Mouse (Mus musculus) cerebellum, postnatal 4 days (tissue): ENCODE measurements around the gene Cnr2.

Experiments used
- DNase-seq, 2 experiments: peaks; one replicate each; pipeline ENCODE4 v3.0.0; 2022; ENCODE audit warnings: low spot score in 2 of 2, mixed read lengths in 1 of 2

Cnr2 gene

GRCm38 (mm10) chr4:135902606-135903242 is 7.5 kb downstream of the Cnr2 start:
- no peak for DNase-seq

- DNase-seq = no peak
Measured at GRCm38 (mm10) chr4:135904810-135905209, 9.6 kb downstream of the Cnr2 start.

- no peak for DNase-seq
Measured at GRCm38 (mm10) chr4:135906633-135907032, 11.4 kb downstream of the Cnr2 start.

GRCm38 (mm10) chr4:135909326-135910066 is 14.3 kb downstream of the Cnr2 start:
- no peak for DNase-seq

GRCm38 (mm10) chr4:135911531-135911930 is 16.3 kb downstream of the Cnr2 start:
- DNase-seq = no peak

GRCm38 (mm10) chr4:135912164-135912563 is 17.0 kb downstream of the Cnr2 start:
- no peak for DNase-seq

- DNase-seq = peak in 1 of 2 experiments; percentile 49
Measured at GRCm38 (mm10) chr4:135912835-135913234, 17.6 kb downstream of the Cnr2 start.

GRCm38 (mm10) chr4:135913433-135913832 is 18.2 kb downstream of the Cnr2 start:
- no peak for DNase-seq

- DNase-seq = no peak
Measured at GRCm38 (mm10) chr4:135918635-135919279, 23.6 kb downstream of the Cnr2 start.

GRCm38 (mm10) chr4:135919280-135919639 is 24.1 kb downstream of the Cnr2 start:
- no peak for DNase-seq

- DNase-seq = peak; percentile 94 to 96
Measured at GRCm38 (mm10) chr4:135920304-135921241, 25.4 kb downstream of the Cnr2 start, which contains the start of gene Fuca1. Fuca1 (plus strand) TSS chr4:135920735.

- DNase-seq = peak in 1 of 2 experiments; percentile 21
Measured at GRCm38 (mm10) chr4:135921257-135922120, 26.3 kb downstream of the Cnr2 start.

- no peak for DNase-seq
Measured at GRCm38 (mm10) chr4:135922190-135922589, 27.0 kb downstream of the Cnr2 start.

GRCm38 (mm10) chr4:135924418-135924817 is 29.2 kb downstream of the Cnr2 start:
- DNase-seq = no peak

GRCm38 (mm10) chr4:135925341-135925740 is 30.1 kb downstream of the Cnr2 start:
- no peak for DNase-seq

GRCm38 (mm10) chr4:135926195-135926808 is 31.1 kb downstream of the Cnr2 start:
- no peak for DNase-seq

GRCm38 (mm10) chr4:135926861-135927260 is 31.7 kb downstream of the Cnr2 start:
- no peak for DNase-seq

- DNase-seq = no peak
Measured at GRCm38 (mm10) chr4:135928376-135928775, 33.2 kb downstream of the Cnr2 start.

GRCm38 (mm10) chr4:135929405-135929804 is 34.2 kb downstream of the Cnr2 start:
- DNase-seq = no peak

GRCm38 (mm10) chr4:135929828-135930227 is 34.6 kb downstream of the Cnr2 start:
- DNase-seq = no peak
